Mouse (Mus musculus) heart, adult 2 months (tissue): ENCODE measurements around the gene Prr15l. TPM values are rescaled to one million over a fixed set of nuclear protein-coding genes. Genes with fewer than 3 reads are reported as not detected.

Source experiments
- DNase-seq, 2 experiments: peaks; one replicate each; pipeline ENCODE4 v3.0.0; 2021
- H3K27ac ChIP-seq: fragments of 200-600 bp; 2 replicates; pipeline ENCODE4 v1.8.1; 2022
- H3K27me3 ChIP-seq: fragments of 200-500 bp; 2 replicates; pipeline ENCODE4 v1.6.1; 2012; ENCODE audit warnings: mild to moderate bottlenecking, low read length, inconsistent platforms, mixed read lengths; ENCODE audit not compliant: control insufficient read depth, insufficient read depth
- H3K36me3 ChIP-seq: fragments of 200-500 bp; 2 replicates; pipeline ENCODE4 v1.6.1; 2012; ENCODE audit warnings: low read length, inconsistent platforms; ENCODE audit not compliant: control insufficient read depth, insufficient read depth
- H3K4me1 ChIP-seq: fragments of 200-500 bp; 2 replicates; pipeline ENCODE4 v1.6.1; 2011; ENCODE audit warnings: low read length; ENCODE audit not compliant: control insufficient read depth, insufficient read depth
- H3K4me3 ChIP-seq: fragments of 200-600 bp; 2 replicates; pipeline ENCODE4 v1.8.1; 2022
- H3K79me2 ChIP-seq: fragments of 200-500 bp; replicated peaks from 2 replicates; pipeline ENCODE4 v1.6.1; 2012; ENCODE audit warnings: mild to moderate bottlenecking, inconsistent platforms, low read length, moderate library complexity, mixed read lengths; ENCODE audit not compliant: control insufficient read depth, insufficient read depth
- H3K9ac ChIP-seq: fragments of 200-500 bp; 2 replicates; pipeline ENCODE4 v1.6.1; 2012; ENCODE audit warnings: low read depth, mild to moderate bottlenecking, control low read depth, inconsistent platforms, low read length, mixed read lengths
- CTCF ChIP-seq: fragments of 200-600 bp; IDR thresholded peaks from 2 replicates; pipeline ENCODE4 v1.8.1; 2022; ENCODE audit warnings: antibody characterized with exemption, mild to moderate bottlenecking, moderate library complexity
- EP300 ChIP-seq: fragments of 200-500 bp; IDR thresholded peaks from 2 replicates; pipeline ENCODE4 v1.6.1; 2011; ENCODE audit warnings: low read depth, low read length, control low read depth; ENCODE audit not compliant: insufficient read depth
- POLR2A ChIP-seq: fragments of 200-500 bp; IDR thresholded peaks from 2 replicates; pipeline ENCODE4 v1.6.1; 2011; ENCODE audit warnings: mild to moderate bottlenecking, low read depth, low read length, control low read depth; ENCODE audit not compliant: insufficient read depth
- WGBS: fragments of 180-500 bp; shearing (Covaris S2); methylation state at CpG from one replicate; pipeline ENCODE4 v1.1.7; 2018; 5-methylcytosine and 5-hydroxymethylcytosine counted together
- intact Hi-C: fragments of 180-260 bp; cut with DNase I; formaldehyde crosslinking; loops from one replicate; pipeline ENCODE4 v1.15.1; 2025
- polyA plus RNA-seq: library from polyadenylated mRNA; depleted of rRNA; stranded (reverse); fragments of >200 nt; gene quantifications from 2 replicates; pipeline ENCODE4 v1.2.3, GENCODE M21; 2012
- total RNA-seq, 2 experiments: library from RNA; stranded (reverse); gene quantifications; 2 replicates each; pipeline ENCODE4 v1.2.3; 2021

Prr15l gene
- total and polyA plus RNA-seq, 3 experiments, result 0.93 to 2.5 (median 2.1) TPM

DNA sequence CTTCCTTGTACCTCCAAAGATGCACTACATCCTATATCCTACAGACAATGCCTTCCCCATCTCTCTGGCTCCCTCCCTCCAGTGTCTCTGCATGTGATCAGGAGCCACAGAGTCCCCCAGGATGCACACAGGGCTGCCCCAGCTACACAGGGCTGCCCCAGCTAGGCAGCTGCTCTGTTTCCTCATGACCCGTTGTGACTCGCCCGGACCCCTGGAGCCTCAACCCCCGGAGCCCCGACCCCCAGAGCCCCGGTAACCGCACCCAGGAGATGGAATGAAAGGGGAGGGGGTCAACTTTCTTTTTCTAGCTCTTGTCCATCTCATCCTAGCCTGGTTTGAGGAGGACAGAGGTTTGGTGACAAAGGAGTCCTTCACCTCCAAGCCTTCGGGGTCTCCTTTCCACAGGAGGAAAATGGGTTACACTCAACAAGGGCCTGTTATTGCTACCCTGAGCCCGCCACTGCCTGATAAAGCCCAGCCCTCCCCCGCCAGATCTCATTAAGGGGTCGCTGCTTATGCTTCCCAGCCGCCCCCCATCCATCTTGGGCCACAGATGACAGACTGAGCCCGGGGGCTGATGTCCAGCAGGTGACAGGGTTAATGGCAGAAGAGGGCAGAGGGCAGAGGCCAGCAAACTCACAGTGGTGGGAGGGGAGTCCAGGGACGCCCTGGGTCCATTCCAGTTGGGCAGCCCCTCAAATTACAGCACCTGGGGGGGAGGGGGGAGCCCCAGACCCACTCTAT, 35.9 kb upstream of the Prr15l start:
- Histone ChIP-seq H3K4me3 (no peak overlapping the region), H3K9ac (no peak overlapping the region), H3K27ac (peak overlapping the region; percentile 26), H3K36me3 (no peaks in the 10 kb centered on the region), H3K79me2 (no peaks in the 10 kb centered on the region), H3K4me1 (peaks cover 5% of the 10 kb centered on the region), H3K27me3 (no peaks in the 10 kb centered on the region)
- 72% methylated on average over 14 of the region's 14 CpGs for WGBS
- intact Hi-C loops, result no loop called here
- no peak for DNase-seq
- TF ChIP-seq EP300, result no peak
- no peak for TF ChIP-seq POLR2A
- TF ChIP-seq CTCF, result no peak

DNA sequence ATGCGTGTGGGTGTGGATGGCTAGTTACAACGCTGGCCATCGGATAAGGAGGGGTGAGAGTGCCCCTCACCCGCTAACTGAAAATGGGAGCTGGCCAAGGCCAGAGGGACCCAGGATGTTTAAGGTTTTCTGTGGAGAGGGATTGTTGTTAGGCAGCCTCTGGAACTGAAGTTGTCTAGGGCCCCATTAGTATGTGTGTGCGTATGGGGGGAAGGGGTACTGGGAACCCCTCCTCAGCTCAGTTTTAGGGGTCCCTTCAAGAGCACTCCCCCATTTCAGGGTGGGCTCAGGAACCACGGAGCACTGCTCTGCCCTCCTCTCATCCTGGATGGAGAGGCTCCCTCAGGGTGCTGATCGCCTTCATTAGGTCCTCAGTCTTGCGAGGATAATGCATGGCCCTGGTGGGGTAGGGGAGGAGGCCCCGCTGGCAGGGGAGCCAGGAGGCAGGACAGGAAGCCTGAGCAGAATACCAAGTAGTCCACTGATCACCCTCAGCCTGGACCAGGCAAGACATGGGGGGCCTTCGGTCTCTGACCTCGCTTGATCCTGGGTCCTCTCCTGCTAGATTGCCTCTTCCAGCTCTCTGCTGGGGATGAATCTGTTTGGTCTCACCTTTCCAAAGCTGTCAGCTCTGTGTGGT, 34.6 kb upstream of the Prr15l start:
- WGBS, result 49% methylated on average over 11 of the region's 11 CpGs
- no peaks in the 10 kb centered on the region for H3K27me3 ChIP-seq
- TF ChIP-seq EP300, result no peak
- no peak for TF ChIP-seq POLR2A
- TF ChIP-seq CTCF, result no peak
- H3K36me3 ChIP-seq, result no peaks in the 10 kb centered on the region
- H3K9ac ChIP-seq, result no peak overlapping the region
- DNase-seq, result no peak
- H3K27ac ChIP-seq, result peak overlapping the region; percentile 34
- H3K79me2 ChIP-seq, result no peaks in the 10 kb centered on the region
- H3K4me3 ChIP-seq, result no peak overlapping the region
- intact Hi-C loops, result no loop called here
- H3K4me1 ChIP-seq, result peaks cover 5% of the 10 kb centered on the region

DNA sequence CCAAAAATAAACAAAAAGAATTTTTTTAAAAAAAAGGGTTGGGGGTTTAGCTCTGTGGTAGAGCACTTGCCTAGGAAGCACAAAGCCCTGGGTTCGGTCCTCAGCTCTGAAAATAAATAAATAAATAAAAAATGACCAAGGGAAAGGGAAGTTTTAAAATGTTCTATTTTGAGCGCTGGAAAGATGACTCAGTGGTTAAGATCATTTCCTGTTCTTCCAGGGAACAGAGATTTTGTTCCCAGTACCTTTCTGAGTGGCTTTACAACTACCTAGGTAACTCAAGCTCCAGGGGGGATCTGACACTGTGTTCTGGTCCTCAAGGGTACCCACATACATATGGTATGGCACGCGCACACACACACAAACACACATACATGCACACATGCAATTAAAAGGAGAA, 32.0 kb upstream of the Prr15l start:
- H3K4me1 ChIP-seq, result peaks cover 5% of the 10 kb centered on the region
- no peaks in the 10 kb centered on the region for H3K36me3 ChIP-seq
- 52% methylated on average over 4 of the region's 4 CpGs for WGBS
- no peak for DNase-seq
- intact Hi-C loops, result no loop called here
- no peaks in the 10 kb centered on the region for H3K79me2 ChIP-seq
- no peak overlapping the region for H3K4me3 ChIP-seq
- no peaks in the 10 kb centered on the region for H3K27me3 ChIP-seq
- no peak overlapping the region for H3K9ac ChIP-seq
- peak overlapping the region; percentile 48 for H3K27ac ChIP-seq
- TF ChIP-seq CTCF (no peak), EP300 (no peak), POLR2A (no peak)

DNA sequence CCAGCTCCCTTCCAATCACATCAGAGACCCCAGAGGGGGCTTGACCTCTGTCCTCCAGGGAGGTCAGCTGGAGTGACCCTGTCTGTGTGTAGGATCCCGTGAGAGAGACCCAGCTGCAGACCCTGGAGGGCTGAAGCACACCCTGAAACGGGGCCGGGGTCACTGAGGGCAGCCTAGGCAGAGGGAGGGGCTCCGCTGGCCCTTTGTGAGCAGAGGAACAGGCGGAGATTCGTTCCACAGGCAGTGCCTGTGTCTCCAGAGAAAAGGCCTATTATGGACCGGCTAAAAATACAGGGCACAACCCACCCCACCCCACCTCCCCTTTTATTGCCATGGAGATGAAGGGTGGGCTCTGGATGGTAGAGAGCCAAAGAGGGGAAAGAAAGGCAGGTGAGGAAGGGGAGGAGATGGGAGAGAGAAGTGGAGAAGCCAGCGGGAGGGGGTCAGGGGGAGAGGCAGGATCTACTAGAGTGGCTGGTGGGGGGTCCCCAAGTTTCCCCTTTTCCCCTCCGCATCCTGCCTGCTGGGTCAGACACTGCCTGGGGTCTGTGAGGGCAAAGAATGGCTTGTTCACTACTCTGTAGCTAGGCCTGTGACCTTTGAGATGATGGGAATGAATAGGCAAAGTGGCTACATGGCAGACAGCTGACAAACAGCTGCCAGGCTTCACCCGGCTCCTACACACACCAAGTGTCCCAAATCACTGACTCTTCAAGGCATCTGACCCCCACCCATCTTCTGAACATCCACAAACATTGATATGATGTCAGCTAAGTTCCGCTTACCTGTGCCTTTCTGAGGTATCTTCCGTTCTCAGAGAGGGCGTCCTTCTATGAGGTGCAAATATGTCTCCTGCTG, 28.2 kb upstream of the Prr15l start:
- Histone ChIP-seq H3K36me3 (no peaks in the 10 kb centered on the region), H3K4me3 (no peak overlapping the region), H3K9ac (no peak overlapping the region), H3K4me1 (peaks cover 5% of the 10 kb centered on the region), H3K79me2 (no peaks in the 10 kb centered on the region), H3K27me3 (no peaks in the 10 kb centered on the region), H3K27ac (no peak overlapping the region)
- whole genome bisulfite sequencing, result 63% methylated on average over 13 of the region's 13 CpGs
- intact Hi-C loops, result no loop called here
- TF ChIP-seq CTCF, result no peak
- TF ChIP-seq POLR2A, result no peak
- TF ChIP-seq EP300, result no peak
- DNase-seq, result no peak

DNA sequence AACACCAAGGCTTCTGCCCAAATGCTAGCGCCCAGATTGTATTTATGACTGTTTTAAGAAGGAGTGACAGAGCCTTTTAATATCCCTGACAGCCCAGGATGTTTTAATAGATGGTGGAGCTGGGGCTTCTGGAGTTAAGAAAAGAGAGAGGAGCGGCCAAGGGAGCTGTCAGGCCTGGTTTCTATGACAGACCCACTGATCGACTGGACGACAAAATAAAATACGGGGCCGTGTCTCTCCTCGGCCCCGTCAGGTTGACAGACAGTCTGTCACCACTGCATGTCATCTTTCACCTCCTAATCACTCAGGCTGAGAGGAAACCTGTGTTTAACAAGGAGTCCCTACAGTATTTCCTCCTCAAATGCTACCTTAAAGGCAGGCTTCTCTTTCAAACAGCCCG, 26.6 kb upstream of the Prr15l start:
- Histone ChIP-seq H3K27ac (no peak overlapping the region), H3K9ac (no peak overlapping the region), H3K36me3 (no peaks in the 10 kb centered on the region), H3K27me3 (no peaks in the 10 kb centered on the region), H3K4me1 (peaks cover 1% of the 10 kb centered on the region; the same call in 1 of the 2 replicates), H3K4me3 (no peak overlapping the region), H3K79me2 (no peaks in the 10 kb centered on the region)
- no peak for DNase-seq
- intact Hi-C loops, result no loop called here
- TF ChIP-seq CTCF, result no peak
- TF ChIP-seq POLR2A, result no peak
- TF ChIP-seq EP300, result no peak
- WGBS, result 76% methylated on average over 9 of the region's 9 CpGs
